Mouse (Mus musculus): ENCODE results near the gene Ddx5. TPM values are rescaled to one million over a fixed set of nuclear protein-coding genes. Genes with fewer than 3 reads are reported as not detected.
"Not testable (repeated sequence)": the region's sequence is repeated elsewhere in the genome, so short reads cannot be mapped to it uniquely, and the experiment has no call there.

Gene Ddx5
- polyA plus RNA-seq, 1 experiment = 493 TPM

DNA sequence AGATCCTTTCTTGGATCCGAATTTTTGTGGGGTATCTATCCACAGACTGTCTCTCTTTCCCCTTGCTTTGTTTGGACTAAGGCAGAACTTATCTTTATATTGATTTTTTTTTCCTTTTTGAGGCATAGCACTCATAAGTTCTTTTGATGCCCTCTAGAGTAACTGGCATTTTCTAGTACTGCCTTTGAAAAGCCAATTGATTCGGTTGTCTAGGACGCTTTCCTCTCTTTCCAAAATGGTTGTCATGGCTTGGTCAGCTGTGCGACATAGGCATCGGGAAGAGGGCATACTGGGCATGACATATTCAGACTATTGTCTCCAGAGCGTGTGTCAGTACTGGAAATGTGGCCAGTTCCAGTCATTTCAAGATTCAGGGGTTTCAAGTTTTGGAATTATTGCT is 664 bp upstream of the Ddx5 start:
- peaks cover 2% of the 10 kb centered on the region; the same call in 1 of the 2 replicates for H3K4me1 ChIP-seq (ENCODE audit: control insufficient read depth, insufficient read depth, insufficient read length, low read length)
- under 1% methylated on average over 6 of the region's 6 CpGs for WGBS
- H3K27ac ChIP-seq (ENCODE audit: insufficient read depth, low read depth, low read length) = peak overlapping the region; percentile 98
- TF ChIP-seq CTCF (IDR thresholded peaks at IDR 0.05; ENCODE audit: extremely low read depth, insufficient read length, insufficient replicate concordance, low read depth, low read length) (no peak), POLR2A (IDR thresholded peaks at IDR 0.05; ENCODE audit: low read depth, low read length) (no peak)
- H3K36me3 ChIP-seq (ENCODE audit: control insufficient read depth, insufficient read depth, low read length) = peaks cover 32% of the 10 kb centered on the region
- peak overlapping the region; percentile 82 for H3K4me3 ChIP-seq (ENCODE audit: low read depth, low read length)
- H3K27me3 ChIP-seq (ENCODE audit: control insufficient read depth, insufficient read depth, low read length) = no peaks in the 10 kb centered on the region

DNA sequence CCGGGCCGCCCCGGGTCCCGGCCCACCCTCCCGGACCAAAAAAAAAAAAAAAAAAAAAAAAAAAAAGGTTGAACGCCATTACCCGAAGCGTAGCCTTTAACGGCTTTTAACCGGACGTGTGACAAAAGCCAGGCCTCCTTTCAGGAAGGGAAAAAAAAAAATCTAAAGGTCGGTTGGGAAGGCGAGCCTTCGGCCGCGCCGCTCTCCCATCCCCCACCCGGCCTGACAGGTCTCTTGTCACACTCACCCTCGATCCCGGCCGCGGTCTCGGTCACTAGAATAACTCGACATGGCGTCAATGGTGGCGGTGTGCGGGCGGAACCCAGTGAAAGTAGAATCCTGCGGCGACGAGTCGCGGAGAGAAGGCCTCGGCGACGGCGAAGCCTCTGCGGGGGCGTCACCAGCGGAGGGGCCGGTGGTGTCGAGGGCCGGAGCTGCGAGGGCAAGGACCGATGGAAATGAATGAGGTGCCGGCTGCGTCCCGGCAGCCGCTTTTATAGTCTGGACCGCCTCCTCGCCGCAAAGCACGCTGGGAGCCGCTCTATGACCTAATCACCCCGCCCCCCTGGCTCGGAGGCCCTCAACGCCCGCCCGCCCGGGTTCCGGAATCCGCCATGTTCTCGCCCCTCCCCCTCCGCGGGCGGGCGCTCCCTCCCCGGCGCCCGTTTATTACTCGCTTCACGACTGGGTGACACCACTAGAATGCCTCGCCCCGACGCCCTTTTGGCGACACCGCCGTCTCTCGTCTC is 785 bp downstream of the Ddx5 start:
- peaks cover 2% of the 10 kb centered on the region; the same call in 1 of the 2 replicates for H3K4me1 ChIP-seq (ENCODE audit: control insufficient read depth, insufficient read depth, insufficient read length, low read length)
- TF ChIP-seq CTCF (IDR thresholded peaks at IDR 0.05; ENCODE audit: extremely low read depth, insufficient read length, insufficient replicate concordance, low read depth, low read length) (no peak), POLR2A (IDR thresholded peaks at IDR 0.05; ENCODE audit: low read depth, low read length) (peak; percentile 99)
- WGBS = under 1% methylated on average over 78 of the region's 79 CpGs
- peak overlapping the region; percentile 82 for H3K4me3 ChIP-seq (ENCODE audit: low read depth, low read length)
- H3K36me3 ChIP-seq (ENCODE audit: control insufficient read depth, insufficient read depth, low read length) = peaks cover 39% of the 10 kb centered on the region
- no peaks in the 10 kb centered on the region for H3K27me3 ChIP-seq (ENCODE audit: control insufficient read depth, insufficient read depth, low read length)
- H3K27ac ChIP-seq (ENCODE audit: insufficient read depth, low read depth, low read length) = peak overlapping the region; percentile 98

DNA sequence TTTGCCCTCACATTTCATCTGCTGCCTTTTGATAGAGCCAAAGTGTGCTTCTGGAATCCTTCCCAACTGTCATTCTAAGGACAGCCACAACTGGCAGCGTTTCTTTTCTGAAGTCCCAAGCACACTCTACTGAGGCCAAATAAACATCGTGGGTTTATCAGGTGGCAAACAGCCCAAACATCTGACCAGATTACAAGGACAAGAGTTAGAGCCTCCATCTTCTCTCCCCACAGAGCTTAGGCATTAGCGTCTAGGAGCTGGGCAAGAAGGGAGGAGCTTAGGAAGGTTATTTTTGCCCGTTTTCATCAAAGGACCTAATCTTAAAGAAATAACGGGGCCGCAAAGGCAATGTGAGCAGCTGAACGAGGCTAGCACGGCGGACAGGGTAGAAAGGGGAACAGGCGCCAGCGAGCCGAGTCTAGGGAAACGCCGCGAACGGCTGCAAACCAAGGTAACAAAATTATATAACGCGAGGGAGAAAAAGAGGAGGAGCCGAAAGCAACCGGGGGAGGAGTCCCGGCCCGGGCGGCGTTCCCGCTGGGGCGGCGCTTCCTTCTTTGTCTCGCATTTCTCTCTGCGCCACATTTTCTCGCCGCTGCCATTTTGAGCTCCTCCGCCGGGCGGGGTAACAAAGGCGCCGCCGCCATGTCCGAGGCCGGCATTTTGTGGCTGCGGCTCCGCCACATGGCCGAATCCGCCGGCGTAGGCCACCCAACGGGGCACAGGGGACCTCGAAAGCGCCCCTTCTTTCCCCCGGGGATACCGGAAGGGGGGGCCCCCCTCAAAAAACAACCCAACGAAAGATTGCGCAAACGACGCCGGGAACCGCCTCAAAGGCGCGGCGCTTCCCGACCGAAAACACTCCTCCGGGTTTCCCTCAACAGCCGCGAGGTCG is 1.6 kb downstream of the Ddx5 start:
- peak; percentile 64; the same call in 1 of the 2 replicates for TF ChIP-seq POLR2A (IDR thresholded peaks at IDR 0.05; ENCODE audit: low read depth, low read length)
- no peak for TF ChIP-seq CTCF (IDR thresholded peaks at IDR 0.05; ENCODE audit: extremely low read depth, insufficient read length, insufficient replicate concordance, low read depth, low read length)
- peaks cover 43% of the 10 kb centered on the region for H3K36me3 ChIP-seq (ENCODE audit: control insufficient read depth, insufficient read depth, low read length)
- no peaks in the 10 kb centered on the region for H3K27me3 ChIP-seq (ENCODE audit: control insufficient read depth, insufficient read depth, low read length)
- WGBS = under 1% methylated on average over 65 of the region's 65 CpGs
- peak overlapping the region; percentile 82 for H3K4me3 ChIP-seq (ENCODE audit: low read depth, low read length)
- peak overlapping the region; percentile 86 for H3K27ac ChIP-seq (ENCODE audit: insufficient read depth, low read depth, low read length)
- H3K4me1 ChIP-seq (ENCODE audit: control insufficient read depth, insufficient read depth, insufficient read length, low read length) = peaks cover 2% of the 10 kb centered on the region; the same call in 1 of the 2 replicates

DNA sequence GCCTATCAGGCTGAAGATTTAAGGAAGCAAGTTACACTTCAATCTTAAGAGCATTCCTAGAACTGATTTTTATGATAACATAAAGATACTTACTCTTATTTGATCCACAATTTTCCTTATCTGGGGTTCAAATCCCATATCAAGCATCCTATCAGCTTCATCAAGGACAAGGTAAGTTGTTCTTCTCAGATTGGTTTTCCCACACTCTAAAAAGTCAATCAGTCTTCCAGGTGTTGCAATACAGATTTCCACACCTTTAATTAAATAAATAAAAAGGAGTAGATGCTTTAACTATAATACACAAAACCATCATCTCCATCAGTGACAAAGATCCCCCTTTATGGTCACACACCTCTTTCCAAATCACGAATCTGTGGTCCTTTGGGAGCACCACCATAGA is 3.9 kb downstream of the Ddx5 start:
- no peaks in the 10 kb centered on the region for H3K27me3 ChIP-seq (ENCODE audit: control insufficient read depth, insufficient read depth, low read length)
- WGBS = 43% methylated on average over 1 of the region's 1 CpGs
- TF ChIP-seq POLR2A (IDR thresholded peaks at IDR 0.05; ENCODE audit: low read depth, low read length) (no peak), CTCF (IDR thresholded peaks at IDR 0.05; ENCODE audit: extremely low read depth, insufficient read length, insufficient replicate concordance, low read depth, low read length) (no peak)
- no peak overlapping the region for H3K4me3 ChIP-seq (ENCODE audit: low read depth, low read length)
- H3K36me3 ChIP-seq (ENCODE audit: control insufficient read depth, insufficient read depth, low read length) = peaks cover 58% of the 10 kb centered on the region
- H3K27ac ChIP-seq (ENCODE audit: insufficient read depth, low read depth, low read length) = no peak overlapping the region
- peaks cover 2% of the 10 kb centered on the region; the same call in 1 of the 2 replicates for H3K4me1 ChIP-seq (ENCODE audit: control insufficient read depth, insufficient read depth, insufficient read length, low read length)

DNA sequence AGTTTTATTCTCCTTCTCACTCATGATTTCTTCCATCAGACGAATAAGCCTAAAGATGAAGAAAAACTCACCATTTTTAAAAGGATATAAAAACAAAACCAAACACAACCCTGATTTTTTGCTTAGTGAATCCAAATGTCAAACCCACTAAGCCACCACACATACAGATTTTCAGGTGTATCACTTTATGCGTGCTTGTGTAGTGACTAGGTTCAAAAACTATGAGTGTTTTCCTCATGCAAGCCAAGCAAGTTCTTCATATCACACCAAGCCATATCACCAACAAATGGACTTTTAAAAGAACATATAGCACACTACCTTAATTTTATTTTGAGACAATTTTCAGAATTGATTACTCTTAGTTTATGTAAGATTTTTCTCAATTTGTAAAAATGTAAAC is 4.5 kb downstream of the Ddx5 start:
- peaks cover 60% of the 10 kb centered on the region for H3K36me3 ChIP-seq (ENCODE audit: control insufficient read depth, insufficient read depth, low read length)
- TF ChIP-seq CTCF (IDR thresholded peaks at IDR 0.05; ENCODE audit: extremely low read depth, insufficient read length, insufficient replicate concordance, low read depth, low read length) = no peak
- no peak for TF ChIP-seq POLR2A (IDR thresholded peaks at IDR 0.05; ENCODE audit: low read depth, low read length)

DNA sequence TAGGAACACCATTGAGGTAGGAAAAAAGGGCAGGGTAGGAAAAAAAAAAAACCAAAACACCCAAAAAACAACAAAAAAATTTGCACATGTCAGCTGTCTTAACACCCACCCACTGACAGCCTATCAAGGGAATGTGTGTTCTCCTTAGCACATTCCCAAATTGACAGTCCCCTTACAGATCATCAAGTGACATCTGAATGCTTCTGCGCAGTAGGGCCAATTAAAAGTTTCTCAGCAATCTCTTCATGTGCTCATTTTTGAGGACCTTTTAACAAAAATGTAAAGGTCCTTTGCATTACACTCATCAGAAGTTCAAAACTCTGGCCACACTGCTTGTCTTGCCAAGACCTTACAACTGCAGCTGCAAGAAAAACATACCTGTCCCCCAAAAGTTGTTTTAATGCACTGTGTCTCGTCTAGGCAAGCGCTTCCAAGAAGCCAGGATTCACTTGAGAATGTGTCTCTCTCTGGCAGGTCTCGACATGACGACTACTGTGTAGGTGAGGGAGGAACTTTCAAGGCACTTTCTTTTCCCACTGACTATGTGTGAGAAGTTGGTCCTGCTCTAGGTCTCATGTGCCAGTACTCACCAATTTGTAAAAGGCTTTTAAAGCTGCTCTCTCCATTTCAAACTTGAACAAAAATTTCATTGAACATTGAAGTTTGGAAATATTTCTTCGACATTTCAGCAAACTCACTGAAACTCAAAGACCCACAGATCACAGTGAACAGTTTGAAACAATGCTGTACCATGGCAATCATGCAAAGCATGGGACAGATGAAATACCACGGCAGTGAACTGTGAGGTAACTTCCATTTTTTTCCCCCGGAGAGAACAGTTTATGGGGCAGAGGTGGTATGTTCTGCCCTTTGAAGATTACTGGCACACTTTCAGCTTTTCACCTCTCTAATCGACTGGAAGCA is 5.9 kb downstream of the Ddx5 start:
- H3K4me3 ChIP-seq (ENCODE audit: low read depth, low read length) = no peak overlapping the region
- H3K4me1 ChIP-seq (ENCODE audit: control insufficient read depth, insufficient read depth, insufficient read length, low read length) = no peaks in the 10 kb centered on the region
- TF ChIP-seq POLR2A (IDR thresholded peaks at IDR 0.05; ENCODE audit: low read depth, low read length) = no peak
- TF ChIP-seq CTCF (IDR thresholded peaks at IDR 0.05; ENCODE audit: extremely low read depth, insufficient read length, insufficient replicate concordance, low read depth, low read length) = no peak
- H3K27ac ChIP-seq (ENCODE audit: insufficient read depth, low read depth, low read length) = no peak overlapping the region
- no peaks in the 10 kb centered on the region for H3K27me3 ChIP-seq (ENCODE audit: control insufficient read depth, insufficient read depth, low read length)
- 50% methylated on average over 9 of the region's 9 CpGs for whole genome bisulfite sequencing
- peaks cover 60% of the 10 kb centered on the region for H3K36me3 ChIP-seq (ENCODE audit: control insufficient read depth, insufficient read depth, low read length)

More for the DNA sequence above, 4.5 kb downstream of the Ddx5 start:
- Histone ChIP-seq H3K4me1 (ENCODE audit: control insufficient read depth, insufficient read depth, insufficient read length, low read length) (no peaks in the 10 kb centered on the region), H3K27ac (ENCODE audit: insufficient read depth, low read depth, low read length) (no peak overlapping the region), H3K4me3 (ENCODE audit: low read depth, low read length) (no peak overlapping the region), H3K27me3 (ENCODE audit: control insufficient read depth, insufficient read depth, low read length) (no peaks in the 10 kb centered on the region)
- WGBS = 56% methylated on average over 2 of the region's 2 CpGs

DNA sequence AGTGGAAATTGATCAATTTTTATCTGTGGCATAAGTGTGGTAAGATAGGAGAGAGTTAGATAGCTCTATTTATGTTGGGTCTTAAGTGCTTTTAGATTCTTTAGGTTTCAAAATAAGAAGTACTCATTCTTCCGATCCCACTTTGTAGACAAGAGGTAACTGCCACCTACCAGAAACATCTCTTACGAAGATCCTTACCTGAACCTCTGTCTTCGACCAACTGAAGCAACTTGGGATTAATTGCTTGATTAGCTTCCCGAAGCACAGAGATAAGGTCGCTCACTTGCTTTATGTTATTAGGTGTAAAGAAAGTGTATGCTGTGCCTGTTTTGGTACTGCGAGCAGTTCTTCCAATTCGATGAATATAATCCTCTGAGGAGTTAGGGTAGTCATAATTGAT is 6.7 kb downstream of the Ddx5 start:
- H3K4me1 ChIP-seq (ENCODE audit: control insufficient read depth, insufficient read depth, insufficient read length, low read length) = not testable (repeated sequence)
- WGBS = 58% methylated on average over 7 of the region's 7 CpGs

More for the DNA sequence above, 6.7 kb downstream of the Ddx5 start:
- H3K4me3 ChIP-seq (ENCODE audit: low read depth, low read length); H3K27ac ChIP-seq (ENCODE audit: insufficient read depth, low read depth, low read length); H3K27me3 ChIP-seq (ENCODE audit: control insufficient read depth, insufficient read depth, low read length): not testable (repeated sequence)
- peaks cover 59% of the 10 kb centered on the region for H3K36me3 ChIP-seq (ENCODE audit: control insufficient read depth, insufficient read depth, low read length)

All from small intestine, adult 2 months (tissue).